Mouse (Mus musculus) limb, embryonic 12.5 days (tissue): Measurements from ENCODE around the gene Pxylp1. TPM values are rescaled to one million over a fixed set of nuclear protein-coding genes. Genes with fewer than 3 reads are reported as not detected.
A peak's percentile ranks its signal among the peaks of the same experiment; 100 is the strongest.

Source experiments
- ATAC-seq: fragments of 200-750 bp; cut with Nextera tagmentation; 2 replicates; pipeline ENCODE4 v1.8.0; 2017; ENCODE audit warnings: low read depth, moderate TSS enrichment; ENCODE audit not compliant: insufficient number of reproducible peaks, insufficient read depth, low FRiP score, low TSS enrichment
- H3K27ac ChIP-seq: fragments of 300-500 bp; sonication (generic); 2 replicates; pipeline ENCODE4 v1.5.1; 2016; ENCODE audit warnings: mild to moderate bottlenecking, moderate library complexity
- H3K27me3 ChIP-seq: fragments of 300-500 bp; sonication (generic); 2 replicates; pipeline ENCODE4 v1.6.1; 2016; ENCODE audit warnings: mild to moderate bottlenecking, moderate library complexity
- H3K36me3 ChIP-seq: fragments of 300-500 bp; sonication (generic); 2 replicates; pipeline ENCODE4 v1.6.1; 2016; ENCODE audit warnings: mild to moderate bottlenecking, moderate library complexity
- H3K4me1 ChIP-seq: fragments of 300-500 bp; sonication (generic); replicated peaks from 2 replicates; pipeline ENCODE4 v1.6.1; 2016
- H3K4me2 ChIP-seq: fragments of 300-500 bp; sonication (generic); 2 replicates; pipeline ENCODE4 v1.6.1; 2016; ENCODE audit warnings: mild to moderate bottlenecking, moderate library complexity
- H3K4me3 ChIP-seq: fragments of 300-500 bp; sonication (generic); replicated peaks from 2 replicates; pipeline ENCODE4 v1.5.1; 2016; ENCODE audit warnings: mild to moderate bottlenecking
- H3K9ac ChIP-seq: fragments of 300-500 bp; sonication (generic); replicated peaks from 2 replicates; pipeline ENCODE4 v1.6.1; 2016; ENCODE audit warnings: mild to moderate bottlenecking, moderate library complexity
- H3K9me3 ChIP-seq: fragments of 300-500 bp; sonication (generic); 2 replicates; pipeline ENCODE4 v1.6.1; 2016; ENCODE audit warnings: mild to moderate bottlenecking, moderate library complexity
- WGBS: fragments of 180-500 bp; shearing (Covaris S2); methylation state at CpG from one replicate; pipeline ENCODE4 v1.1.7; 2016; 5-methylcytosine and 5-hydroxymethylcytosine counted together
- polyA plus RNA-seq: library from polyadenylated mRNA; unstranded; fragments of >200 nt; fragmentation: Nextera tagmentation; extraction: Ambion mirVana; gene quantifications from 2 replicates; pipeline ENCODE4 v1.2.1, GENCODE M21; 2016

The Pxylp1 gene
- polyA plus RNA-seq, 1 experiment from 2014 or later: 21.4 TPM

DNA sequence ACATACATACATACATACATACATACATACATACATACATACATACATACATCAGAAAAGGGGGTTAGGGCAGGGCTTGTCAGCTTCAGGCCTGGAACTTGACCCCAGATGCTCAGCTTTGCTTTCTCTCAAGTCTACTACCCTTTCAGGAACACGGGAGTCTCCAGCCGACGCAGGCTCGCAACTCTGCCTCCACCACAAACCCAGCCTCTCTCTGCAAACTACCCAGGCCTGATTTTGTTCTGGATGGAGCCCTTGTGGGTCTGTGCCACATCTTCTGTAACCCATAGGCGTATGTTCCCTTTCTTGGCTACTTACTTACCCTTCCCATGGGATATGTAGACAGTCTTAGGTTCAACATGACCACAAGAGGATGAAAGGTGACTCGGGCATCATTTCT lies 1.7 kb downstream of the Pxylp1 start:
- H3K36me3 ChIP-seq: no peaks in the 10 kb centered on the region
- peaks cover 24% of the 10 kb centered on the region for H3K27me3 ChIP-seq
- 91% methylated on average over 6 of the region's 6 CpGs for WGBS
- H3K4me2 ChIP-seq: no peak overlapping the region
- no peak overlapping the region for H3K4me3 ChIP-seq
- peaks cover 32% of the 10 kb centered on the region for H3K4me1 ChIP-seq
- H3K27ac ChIP-seq: no peak overlapping the region
- ATAC-seq: no peak
- no peak overlapping the region for H3K9ac ChIP-seq
- 0 out of 2 replicates have a peak, but pooled peaks cover 3% of the 10 kb centered on the region for H3K9me3 ChIP-seq

DNA sequence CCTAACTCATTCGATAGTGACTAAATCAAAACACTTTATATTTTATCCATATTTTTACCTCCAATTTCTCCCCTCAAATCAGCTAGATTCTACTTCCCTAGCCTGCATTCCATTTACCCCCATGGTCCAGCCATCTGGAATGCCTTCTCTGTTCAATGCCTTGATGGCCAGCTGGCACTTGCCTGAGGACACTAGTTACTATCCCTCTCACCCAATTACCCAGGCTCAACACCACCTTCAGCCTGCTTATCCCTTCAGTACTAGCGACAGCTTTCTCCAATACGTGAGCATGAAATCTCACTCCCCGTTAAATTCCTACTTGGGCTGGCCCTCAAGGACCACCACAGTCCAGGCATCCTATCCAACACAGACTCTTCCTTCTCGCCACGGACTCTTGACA lies 2.2 kb downstream of the Pxylp1 start:
- no peaks in the 10 kb centered on the region for H3K36me3 ChIP-seq
- H3K27me3 ChIP-seq: peaks cover 24% of the 10 kb centered on the region
- H3K27ac ChIP-seq: no peak overlapping the region
- H3K4me1 ChIP-seq: peaks cover 32% of the 10 kb centered on the region
- no peak for ATAC-seq
- 0 out of 2 replicates have a peak, but pooled peaks cover 3% of the 10 kb centered on the region for H3K9me3 ChIP-seq
- 78% methylated on average over 6 of the region's 6 CpGs for WGBS
- no peak overlapping the region; the same call in 1 of the 2 replicates for H3K9ac ChIP-seq
- peak overlapping the region; percentile 90; the same call in 1 of the 2 replicates for H3K4me2 ChIP-seq
- no peak overlapping the region; the same call in 1 of the 2 replicates for H3K4me3 ChIP-seq

DNA sequence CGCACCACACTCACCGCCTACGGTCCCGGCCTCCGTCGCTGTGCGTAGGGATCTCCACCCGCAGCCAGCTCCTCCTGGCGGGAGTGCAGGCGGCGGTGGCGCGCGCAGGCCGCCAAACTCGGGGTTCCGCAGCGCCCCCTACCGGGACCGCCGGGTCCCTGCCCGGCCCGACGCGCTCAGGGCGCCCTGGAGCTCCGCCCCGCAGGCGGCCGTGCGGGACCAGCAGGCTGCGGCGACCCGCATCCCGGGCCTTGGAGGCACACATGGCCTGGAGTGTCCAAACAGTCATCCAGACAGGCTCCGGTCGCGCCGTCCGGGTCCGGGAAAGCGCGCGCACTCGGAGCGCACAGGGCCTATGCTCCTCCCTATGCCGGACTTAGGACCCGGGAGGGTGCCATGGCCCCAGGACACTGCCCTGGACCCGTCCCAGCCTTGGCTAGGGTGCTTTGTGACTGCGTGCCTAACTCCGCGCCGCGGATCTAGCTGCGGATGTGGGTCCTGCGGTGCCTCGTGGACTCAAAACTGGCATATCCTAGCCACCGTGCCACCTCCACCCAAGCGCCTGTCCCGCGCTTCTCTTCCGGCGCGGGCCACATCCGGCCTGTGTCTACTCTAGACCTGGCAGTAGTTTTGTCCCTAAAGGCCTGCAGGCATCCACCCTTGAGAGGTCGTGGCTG lies 3.0 kb downstream of the Pxylp1 start:
- peak overlapping the region; percentile 90 for H3K4me2 ChIP-seq
- WGBS: under 1% methylated on average over 66 of the region's 66 CpGs
- peak; percentile 75 for ATAC-seq
- no peak overlapping the region for H3K27ac ChIP-seq
- peaks cover 32% of the 10 kb centered on the region for H3K4me1 ChIP-seq
- 0 out of 2 replicates have a peak, but pooled peaks cover under 1% of the 10 kb centered on the region for H3K9me3 ChIP-seq
- H3K9ac ChIP-seq: peak overlapping the region; percentile 81
- H3K4me3 ChIP-seq: peak overlapping the region; percentile 64
- H3K27me3 ChIP-seq: peaks cover 24% of the 10 kb centered on the region
- H3K36me3 ChIP-seq: no peaks in the 10 kb centered on the region

DNA sequence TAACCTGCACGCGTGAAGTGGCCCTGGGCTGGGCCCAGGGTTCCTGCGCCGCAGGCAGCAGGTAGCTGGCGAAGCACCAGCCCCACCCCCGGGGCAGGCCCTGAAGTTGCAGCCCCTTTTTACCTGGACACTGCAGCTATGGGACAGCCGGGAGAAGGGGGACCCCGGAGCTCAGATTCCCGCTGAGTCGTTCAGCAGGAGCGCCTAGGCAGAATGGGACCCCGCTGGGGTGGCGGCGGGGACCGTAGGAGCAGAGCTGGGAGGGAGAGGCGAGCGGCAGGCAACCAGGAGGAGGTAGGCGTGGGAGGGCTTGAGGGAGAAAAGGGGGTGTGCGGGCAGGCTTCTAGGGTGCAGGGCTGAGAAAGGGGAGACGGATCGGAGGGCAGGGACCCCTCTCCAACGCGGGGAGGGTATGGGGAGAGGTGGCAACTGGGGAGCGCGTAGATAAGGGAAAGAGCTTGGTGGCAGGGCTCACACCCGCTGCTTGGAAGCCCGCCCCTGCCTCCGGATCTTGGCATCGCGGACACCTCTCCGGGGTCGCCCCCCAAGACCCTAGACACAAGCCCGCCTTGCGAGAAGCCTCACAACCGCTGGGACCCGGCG lies 3.6 kb downstream of the Pxylp1 start:
- ATAC-seq: peak; percentile 64
- peaks cover 24% of the 10 kb centered on the region for H3K27me3 ChIP-seq

DNA sequence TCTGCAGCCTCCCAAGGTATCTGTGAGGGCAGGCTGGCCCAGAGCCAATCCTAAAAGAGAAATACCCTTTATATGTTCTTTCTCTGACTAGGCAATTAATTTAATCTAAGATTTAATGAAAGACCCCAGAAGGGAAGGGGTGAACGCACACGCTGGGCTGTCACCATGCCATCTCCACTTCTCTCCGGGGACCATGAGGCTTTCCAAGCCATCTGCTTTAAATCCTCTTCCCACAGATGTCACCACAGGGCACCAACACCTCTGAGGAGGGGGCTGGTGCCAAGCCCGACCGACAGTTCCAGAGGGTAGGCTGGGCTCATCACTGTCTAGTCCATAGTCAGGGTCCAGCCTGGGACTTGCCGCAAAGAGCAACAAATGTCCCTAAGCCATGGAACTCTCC lies 4.5 kb downstream of the Pxylp1 start:
- Histone ChIP-seq H3K36me3 (no peaks in the 10 kb centered on the region), H3K4me1 (peaks cover 32% of the 10 kb centered on the region), H3K4me2 (peak overlapping the region; percentile 90), H3K9ac (no peak overlapping the region), H3K9me3 (no peaks in the 10 kb centered on the region), H3K27me3 (peaks cover 24% of the 10 kb centered on the region), H3K4me3 (peak overlapping the region; percentile 64; the same call in 1 of the 2 replicates), H3K27ac (no peak overlapping the region)
- ATAC-seq: no peak
- WGBS: 21% methylated on average over 6 of the region's 6 CpGs

More for the DNA sequence above, 3.6 kb downstream of the Pxylp1 start:
- under 1% methylated on average over 37 of the region's 37 CpGs for WGBS
- Histone ChIP-seq H3K4me3 (peak overlapping the region; percentile 64), H3K9me3 (no peaks in the 10 kb centered on the region), H3K4me2 (peak overlapping the region; percentile 90), H3K4me1 (peaks cover 32% of the 10 kb centered on the region), H3K36me3 (no peaks in the 10 kb centered on the region), H3K27ac (no peak overlapping the region), H3K9ac (peak overlapping the region; percentile 81)

DNA sequence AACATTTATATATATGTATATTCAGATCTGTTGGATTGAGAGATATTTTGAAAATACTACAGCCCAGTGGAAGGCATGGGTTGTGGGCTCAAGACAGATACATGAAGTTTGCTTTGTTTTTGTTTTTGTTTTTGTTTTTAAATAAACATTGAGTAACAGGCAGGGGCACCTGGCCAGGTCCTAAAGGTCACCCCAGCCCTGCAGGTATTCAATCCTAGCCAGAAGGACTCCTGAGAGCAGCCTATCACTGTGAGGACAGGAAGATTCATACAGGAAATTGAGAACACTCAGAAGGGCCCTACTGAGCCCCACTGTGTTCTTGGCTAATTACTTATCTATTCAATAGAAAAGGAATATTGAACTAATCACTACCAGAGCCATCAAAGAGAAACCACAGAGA lies 5.0 kb downstream of the Pxylp1 start:
- Histone ChIP-seq H3K27ac (no peak overlapping the region), H3K9me3 (no peaks in the 10 kb centered on the region), H3K27me3 (peaks cover 24% of the 10 kb centered on the region), H3K9ac (no peak overlapping the region), H3K4me1 (peaks cover 30% of the 10 kb centered on the region), H3K36me3 (no peaks in the 10 kb centered on the region), H3K4me2 (no peak overlapping the region), H3K4me3 (no peak overlapping the region)
- ATAC-seq: no peak

DNA sequence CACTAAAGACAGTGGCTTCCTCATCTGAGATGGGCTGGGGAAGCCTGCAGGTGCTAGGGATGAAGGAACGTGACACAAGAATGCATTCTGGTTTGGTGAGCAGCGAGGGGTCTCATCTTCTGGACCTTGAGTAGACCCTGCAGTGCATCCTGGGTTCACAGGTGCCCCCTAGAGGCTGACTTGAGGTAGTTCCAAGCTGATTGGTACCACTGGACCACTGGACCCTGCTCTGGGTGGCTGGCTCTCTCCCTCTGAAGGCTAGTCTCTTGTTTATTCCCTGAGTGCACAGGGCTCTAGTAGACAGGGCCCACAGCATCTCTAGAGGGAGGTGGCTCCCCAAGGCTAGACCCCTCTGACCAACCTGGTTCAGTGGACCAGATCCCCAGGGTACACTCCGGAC lies 6.7 kb downstream of the Pxylp1 start:
- peaks cover 20% of the 10 kb centered on the region for H3K4me1 ChIP-seq
- no peaks in the 10 kb centered on the region for H3K36me3 ChIP-seq
- peaks cover 24% of the 10 kb centered on the region for H3K27me3 ChIP-seq
- 65% methylated on average over 3 of the region's 3 CpGs for WGBS
- H3K9me3 ChIP-seq: no peaks in the 10 kb centered on the region
- H3K4me2 ChIP-seq: no peak overlapping the region
- no peak overlapping the region for H3K27ac ChIP-seq
- no peak overlapping the region for H3K4me3 ChIP-seq
- no peak overlapping the region for H3K9ac ChIP-seq
- no peak for ATAC-seq

DNA sequence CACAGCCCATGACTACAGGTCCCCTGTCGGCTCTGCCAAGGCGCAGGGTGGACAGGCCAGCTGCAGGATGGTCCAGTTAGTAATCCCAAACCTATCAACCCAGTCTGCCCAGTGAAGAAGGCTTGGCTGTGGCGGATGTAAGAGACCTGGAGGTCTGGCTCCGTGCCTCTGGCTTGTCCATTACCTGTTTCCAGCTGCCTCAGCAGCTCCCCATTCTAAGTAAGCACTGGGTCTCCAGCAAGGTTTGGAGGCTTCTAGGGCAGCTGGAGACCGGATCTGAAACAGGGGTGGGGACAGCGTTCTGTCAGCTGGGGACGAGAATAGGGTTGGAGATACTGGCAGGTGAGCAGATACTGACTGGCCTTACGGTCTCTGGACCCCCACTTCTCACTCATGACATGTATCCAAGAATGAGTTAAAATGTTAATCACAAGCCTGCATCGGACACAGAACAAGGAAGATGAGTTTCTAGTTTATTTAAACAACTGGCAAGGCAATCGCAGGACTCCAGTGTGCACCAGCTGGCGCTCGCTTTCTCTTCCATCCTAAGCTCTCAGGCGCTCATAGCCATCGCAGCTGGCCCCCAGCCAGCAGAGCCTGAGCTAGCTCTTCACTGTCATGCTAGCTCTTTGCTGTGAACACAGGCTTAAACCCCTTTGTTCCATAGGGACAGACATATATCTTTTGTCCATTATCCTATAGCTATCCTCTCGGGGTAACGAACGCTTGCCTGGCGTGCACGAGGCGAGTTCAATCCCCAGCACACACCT lies 9.8 kb downstream of the Pxylp1 start:
- no peak for ATAC-seq

DNA sequence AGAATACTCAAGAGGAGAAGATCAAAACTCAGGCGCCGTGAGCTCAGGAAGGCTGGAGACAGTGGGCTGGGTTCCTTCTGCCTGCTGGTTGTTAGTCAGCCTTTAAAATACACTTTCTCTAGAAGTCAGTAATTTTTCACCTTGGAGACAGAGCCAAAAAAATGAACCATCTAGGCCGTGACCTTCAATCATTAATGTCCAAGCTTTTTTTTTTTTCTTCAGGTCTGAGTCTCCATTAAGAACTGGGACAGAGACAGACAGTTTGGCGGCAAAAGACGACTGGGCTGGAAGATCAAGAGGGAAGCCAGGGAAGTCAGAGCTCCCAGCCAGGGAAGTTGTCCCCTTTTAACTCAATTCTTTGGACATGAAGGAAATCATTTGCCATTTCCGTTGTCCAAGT lies 10.6 kb downstream of the Pxylp1 start:
- ATAC-seq: no peak
- no peak overlapping the region for H3K4me3 ChIP-seq
- H3K4me2 ChIP-seq: no peak overlapping the region
- H3K27me3 ChIP-seq: peaks cover 5% of the 10 kb centered on the region; the same call in 1 of the 2 replicates
- peaks cover 2% of the 10 kb centered on the region; the same call in 1 of the 2 replicates for H3K4me1 ChIP-seq
- WGBS: 63% methylated on average over 6 of the region's 6 CpGs
- H3K36me3 ChIP-seq: no peaks in the 10 kb centered on the region
- H3K9ac ChIP-seq: no peak overlapping the region
- H3K9me3 ChIP-seq: no peaks in the 10 kb centered on the region
- H3K27ac ChIP-seq: no peak overlapping the region

More for the DNA sequence above, 9.8 kb downstream of the Pxylp1 start:
- 91% methylated on average over 20 of the region's 20 CpGs for WGBS
- no peak overlapping the region for H3K27ac ChIP-seq
- no peaks in the 10 kb centered on the region for H3K9me3 ChIP-seq
- peaks cover 2% of the 10 kb centered on the region; the same call in 1 of the 2 replicates for H3K4me1 ChIP-seq
- no peak overlapping the region for H3K4me2 ChIP-seq
- no peak overlapping the region for H3K4me3 ChIP-seq
- H3K27me3 ChIP-seq: peaks cover 13% of the 10 kb centered on the region
- no peaks in the 10 kb centered on the region for H3K36me3 ChIP-seq
- no peak overlapping the region for H3K9ac ChIP-seq

DNA sequence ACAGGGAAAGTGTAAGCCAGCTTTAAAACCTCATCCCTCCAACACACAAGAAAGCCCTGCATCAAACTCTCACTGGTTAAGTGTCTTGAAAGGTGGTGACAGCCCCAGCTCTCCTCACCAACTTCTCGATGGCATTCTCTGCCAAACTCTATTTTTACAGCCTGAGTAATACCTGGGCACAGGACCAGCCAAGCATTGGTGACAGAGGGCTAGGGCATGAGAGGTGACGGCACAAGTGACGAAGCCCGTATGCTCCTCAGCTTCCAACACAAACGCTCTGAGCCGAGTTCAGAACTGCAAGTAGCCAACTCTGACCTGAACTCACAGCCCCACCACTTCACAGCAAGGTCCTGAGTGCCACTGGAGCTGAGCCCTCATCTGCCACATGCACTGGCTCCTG lies 13.4 kb downstream of the Pxylp1 start:
- Histone ChIP-seq H3K36me3 (no peaks in the 10 kb centered on the region), H3K4me1 (peaks cover 23% of the 10 kb centered on the region), H3K27ac (no peak overlapping the region), H3K9me3 (no peaks in the 10 kb centered on the region), H3K27me3 (no peaks in the 10 kb centered on the region), H3K9ac (no peak overlapping the region), H3K4me3 (no peak overlapping the region), H3K4me2 (no peak overlapping the region)
- ATAC-seq: no peak
- WGBS: 86% methylated on average over 6 of the region's 6 CpGs

DNA sequence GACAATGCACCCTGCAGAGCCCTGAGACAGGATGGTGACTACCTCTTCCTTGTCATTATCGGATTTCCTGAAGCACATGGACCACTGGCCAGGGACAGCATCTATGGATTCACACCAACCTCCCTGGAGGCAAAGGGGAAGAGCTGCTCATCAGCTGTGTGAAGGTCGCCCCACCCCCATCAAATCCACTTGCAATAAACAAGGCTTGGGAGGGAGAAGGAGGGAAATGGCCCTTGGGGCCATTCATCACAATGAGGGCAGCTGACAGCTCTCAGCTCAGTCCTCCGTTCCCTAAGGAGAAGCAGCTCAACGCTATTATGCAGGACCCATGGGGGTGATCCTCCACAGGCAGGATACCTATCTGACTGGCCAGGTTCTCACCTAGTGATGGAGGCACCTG lies 14.0 kb downstream of the Pxylp1 start:
- 27% methylated on average over 4 of the region's 4 CpGs for WGBS
- H3K4me1 ChIP-seq: peaks cover 23% of the 10 kb centered on the region
- no peak overlapping the region for H3K4me3 ChIP-seq
- no peaks in the 10 kb centered on the region for H3K27me3 ChIP-seq
- no peaks in the 10 kb centered on the region for H3K9me3 ChIP-seq
- H3K9ac ChIP-seq: no peak overlapping the region
- H3K36me3 ChIP-seq: no peaks in the 10 kb centered on the region
- no peak for ATAC-seq
- no peak overlapping the region for H3K4me2 ChIP-seq
- H3K27ac ChIP-seq: no peak overlapping the region
